Mouse (Mus musculus) gastrocnemius, postnatal 10 days (tissue): Measurements from ENCODE around the gene Gjb4. TPM values are rescaled to one million over a fixed set of nuclear protein-coding genes. Genes with fewer than 3 reads are reported as not detected.

Experiments used
- DNase-seq: peaks from one replicate; pipeline ENCODE4 v3.0.0; 2021; ENCODE audit warnings: mixed read lengths
- long read RNA-seq, 2 experiments: library from polyadenylated mRNA; stranded (forward); transcript quantifications; one replicate each; pipeline ENCODE4 v2.0.0; 2021
- total RNA-seq, 2 experiments: library from RNA; stranded (reverse); gene quantifications; 2 replicates each; pipeline ENCODE4 v1.2.3; 2021

Gjb4 gene
- not detected for total RNA-seq
- long read RNA-seq, experiment 1, result 0 reads
- long read RNA-seq, experiment 2, result 0 reads

- no peak for DNase-seq
Measured at GRCm38 (mm10) chr4:127353951-127354438, at the start of gene Gjb4. Gene Gjb4 (minus strand): TSS chr4:127354081.

- DNase-seq, result no peak
Measured at GRCm38 (mm10) chr4:127402614-127403013, 48.7 kb upstream of the Gjb4 start.

GRCm38 (mm10) chr4:127402166-127402565, 48.3 kb upstream of the Gjb4 start:
- DNase-seq, result no peak

- DNase-seq, result peak; percentile 18
Measured at GRCm38 (mm10) chr4:127400165-127401145, 46.6 kb upstream of the Gjb4 start.

- no peak for DNase-seq
Measured at GRCm38 (mm10) chr4:127395591-127395990, 41.7 kb upstream of the Gjb4 start.

GRCm38 (mm10) chr4:127389645-127390044, 35.8 kb upstream of the Gjb4 start:
- DNase-seq, result no peak

- no peak for DNase-seq
Measured at GRCm38 (mm10) chr4:127377344-127377743, 23.5 kb upstream of the Gjb4 start.

- no peak for DNase-seq
Measured at GRCm38 (mm10) chr4:127375541-127376177, 21.8 kb upstream of the Gjb4 start.

- DNase-seq, result no peak
Measured at GRCm38 (mm10) chr4:127374645-127375044, 20.8 kb upstream of the Gjb4 start.

- DNase-seq, result no peak
Measured at GRCm38 (mm10) chr4:127373491-127373890, 19.6 kb upstream of the Gjb4 start.

GRCm38 (mm10) chr4:127371546-127371945, 17.7 kb upstream of the Gjb4 start:
- DNase-seq, result no peak

GRCm38 (mm10) chr4:127370447-127370846, 16.6 kb upstream of the Gjb4 start:
- no peak for DNase-seq

GRCm38 (mm10) chr4:127368379-127368973, 14.6 kb upstream of the Gjb4 start:
- DNase-seq, result peak; percentile 70

- DNase-seq, result no peak
Measured at GRCm38 (mm10) chr4:127365834-127366233, 12.0 kb upstream of the Gjb4 start.

- DNase-seq, result no peak
Measured at GRCm38 (mm10) chr4:127365433-127365832, 11.6 kb upstream of the Gjb4 start.

GRCm38 (mm10) chr4:127364431-127364830, 10.6 kb upstream of the Gjb4 start:
- no peak for DNase-seq

- DNase-seq, result no peak
Measured at GRCm38 (mm10) chr4:127363331-127363730, 9.4 kb upstream of the Gjb4 start.

- DNase-seq, result no peak
Measured at GRCm38 (mm10) chr4:127362520-127362919, 8.6 kb upstream of the Gjb4 start.

GRCm38 (mm10) chr4:127358018-127358417, 4.1 kb upstream of the Gjb4 start, which contains the start of gene Gjb5:
Gene Gjb5 (minus strand): TSS chr4:127358181.
- no peak for DNase-seq

- DNase-seq, result no peak
Measured at GRCm38 (mm10) chr4:127354506-127355485, 915 bp upstream of the Gjb4 start.

GRCm38 (mm10) chr4:127352594-127352993, 1.3 kb downstream of the Gjb4 start:
- no peak for DNase-seq
